18 mouse cellular contexts compared by ENCODE assay signal in the genomic region with DNA sequence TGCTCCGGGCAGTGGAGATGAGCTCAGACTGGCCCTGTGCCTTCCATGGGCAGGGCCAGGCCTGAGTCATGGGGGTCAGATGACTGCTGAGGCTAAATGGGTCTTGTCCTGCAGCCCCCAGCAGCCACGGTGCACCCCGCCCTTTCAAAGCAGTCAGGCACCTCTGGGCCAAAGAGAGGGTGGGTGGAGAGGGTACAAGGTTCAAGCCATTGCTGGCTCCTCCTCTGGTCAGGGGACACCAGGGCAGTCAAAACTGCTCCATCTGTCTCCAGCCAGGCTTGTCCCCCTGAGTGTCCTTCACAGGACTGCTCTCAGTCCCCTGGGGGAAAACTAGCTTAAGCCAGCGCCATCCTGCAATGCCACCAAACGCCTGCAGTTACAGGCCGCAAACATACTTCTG. TPM values are rescaled to one million over a fixed set of nuclear protein-coding genes. Genes with fewer than 3 reads are reported as not detected.
DNase-seq lines count a peak whose midpoint lies in the region; ATAC-seq and TF ChIP-seq lines count a peak whose summit lies in the region.
"Had no signal": no experiment of that assay in that cellular context is flagged by ENCODE, and none has a peak within 500 bp of the region (broad histone marks: within the 10 kb centered on the region; RNA-seq: fewer than 3 reads in every experiment).

No protein-coding gene starts in this region.

- 81% methylated on average over 6 of the region's 6 CpGs for WGBS in limb, embryonic 11.5 days
- WGBS in limb, embryonic 10.5 days: 74% methylated on average over 6 of the region's 6 CpGs
- 40% methylated on average over 6 of the region's 6 CpGs for WGBS in liver, adult 2 months

- no peaks in the 10 kb centered on the region for H3K36me3 ChIP-seq in limb, embryonic 11.5 days (ENCODE audit: control insufficient read depth, insufficient read depth, low read length)
- H3K36me3 ChIP-seq in limb, embryonic 10.5 days: no peaks in the 10 kb centered on the region; the same call in 1 of the 2 replicates
- no peaks in the 10 kb centered on the region for H3K36me3 ChIP-seq in liver, adult 2 months (ENCODE audit: control insufficient read depth, insufficient read depth, low read length)
- H3K36me3 ChIP-seq: midbrain, embryonic 15.5 days; neural tube, embryonic 13.5 days had no signal

- ATAC-seq in limb, embryonic 11.5 days (ENCODE audit: insufficient number of reproducible peaks, low FRiP score, low TSS enrichment, low read depth): peak; percentile 17; the same call in 1 of the 2 replicates
- ATAC-seq: forebrain, embryonic 16.5 days; midbrain, embryonic 15.5 days; Patski had no signal

- H3K4me3 ChIP-seq in limb, embryonic 11.5 days (ENCODE audit: low read depth, low read length): no peak overlapping the region
- no peak overlapping the region for H3K4me3 ChIP-seq in limb, embryonic 10.5 days
- H3K4me3 ChIP-seq in liver, adult 2 months (ENCODE audit: insufficient read depth, low read depth, low read length): no peak overlapping the region
- H3K4me3 ChIP-seq: midbrain, embryonic 15.5 days; neural tube, embryonic 13.5 days had no signal

- H3K79me2 ChIP-seq in liver, adult 2 months (ENCODE audit: control insufficient read depth, insufficient read depth, low read length): no peaks in the 10 kb centered on the region

- no peak overlapping the region for H3K27ac ChIP-seq in limb, embryonic 11.5 days (replicated peaks; ENCODE audit: low read depth, low read length)
- no peak overlapping the region for H3K27ac ChIP-seq in limb, embryonic 10.5 days
- no peak overlapping the region for H3K27ac ChIP-seq in liver, adult 2 months (replicated peaks; ENCODE audit: insufficient read depth, low read depth, low read length)
- H3K27ac ChIP-seq: midbrain, embryonic 15.5 days; neural tube, embryonic 13.5 days had no signal

- no peaks in the 10 kb centered on the region for H3K27me3 ChIP-seq in limb, embryonic 11.5 days (ENCODE audit: control insufficient read depth, insufficient read depth, low read length)
- peaks cover 16% of the 10 kb centered on the region for H3K27me3 ChIP-seq in limb, embryonic 10.5 days (ENCODE audit: low read depth, poor library complexity, severe bottlenecking)
- no peaks in the 10 kb centered on the region for H3K27me3 ChIP-seq in liver, adult 2 months (ENCODE audit: control insufficient read depth, insufficient read depth, low read length)
- H3K27me3 ChIP-seq: Patski had no signal

- TF ChIP-seq CTCF in liver, adult 2 months (IDR thresholded peaks at IDR 0.05; ENCODE audit: low read depth, low read length): no peak

- DNase-seq in limb, embryonic 11.5 days (ENCODE audit: low spot score): no peak
- no peak for DNase-seq in limb, embryonic 10.5 days (ENCODE audit: low spot score)
- peak; percentile 83 for DNase-seq in kidney, adult 9 months
- peak; percentile 60 for DNase-seq in liver, adult 2 months (ENCODE audit: extremely low read depth, low read depth, low spot score)
- peak; percentile 75 for DNase-seq in yolk sac, embryonic 10.5 days (ENCODE audit: low spot score)
- DNase-seq in spleen, adult 18-20 months: no peak
- no peak for DNase-seq in spleen, postnatal 14 days (ENCODE audit: low spot score in 2 of 2)
- DNase-seq in heart, postnatal 4 days: no peak
- DNase-seq: cerebellum, postnatal 25 days; gastrocnemius, postnatal 25 days; layer of hippocampus, postnatal 36 days; lung, postnatal 36 days had no signal

- H3K4me2 ChIP-seq in limb, embryonic 11.5 days (ENCODE audit: low read depth, severe bottlenecking): no peak overlapping the region
- H3K4me2 ChIP-seq: midbrain, embryonic 15.5 days; neural tube, embryonic 13.5 days had no signal

- H3K9ac ChIP-seq in limb, embryonic 11.5 days (ENCODE audit: low read length): no peak overlapping the region
- H3K9ac ChIP-seq in liver, adult 2 months (ENCODE audit: low read depth, low read length): no peak overlapping the region; the same call in 1 of the 2 replicates
- H3K9ac ChIP-seq: midbrain, embryonic 15.5 days; neural tube, embryonic 13.5 days had no signal

- H3K4me1 ChIP-seq in limb, embryonic 11.5 days (ENCODE audit: control insufficient read depth, insufficient read depth, low read length): no peaks in the 10 kb centered on the region
- H3K4me1 ChIP-seq in limb, embryonic 10.5 days: peaks cover 10% of the 10 kb centered on the region
- no peaks in the 10 kb centered on the region; the same call in 1 of the 2 replicates for H3K4me1 ChIP-seq in liver, adult 2 months (ENCODE audit: control insufficient read depth, insufficient read depth, low read length)
- H3K4me1 ChIP-seq: neural tube, embryonic 13.5 days had no signal

- H3K9me3 ChIP-seq in limb, embryonic 11.5 days (ENCODE audit: control insufficient read depth, low read length): no peaks in the 10 kb centered on the region
- 0 out of 2 replicates have a peak, but pooled peaks cover 4% of the 10 kb centered on the region for H3K9me3 ChIP-seq in limb, embryonic 10.5 days (replicated peaks)
- H3K9me3 ChIP-seq: midbrain, embryonic 15.5 days; neural tube, embryonic 13.5 days had no signal

- TF ChIP-seq POLR2A in liver, adult 2 months (IDR thresholded peaks at IDR 0.05; ENCODE audit: extremely low read depth, insufficient read depth, low read length): no peak

RNA-seq across cellular contexts. Expression of gene Tac4, which starts 9.2 kb away (rescaled TPM):
- polyA plus RNA-seq in limb, embryonic 11.5 days (2014; fragmentation: Nextera tagmentation; extraction: Ambion mirVana): 0.20 TPM in 1 of 2 replicates, not detected in the other
- polyA plus RNA-seq in limb, embryonic 10.5 days (2016; fragmentation: Nextera tagmentation; extraction: Ambion mirVana): not detected in 2 replicates
- total RNA-seq in liver, adult 2 months (2014; rRNA removed): not detected in 2 replicates
- not detected in 2 replicates for polyA plus RNA-seq in liver, adult 2 months (2012; rRNA removed)
- total RNA-seq in heart, postnatal 4 days (2021): not detected
- total RNA-seq: layer of hippocampus, postnatal 36 days had no signal
- polyA plus RNA-seq: embryonic facial prominence, embryonic 14.5 days; heart, embryonic 16.5 days; midbrain, embryonic 15.5 days; Patski had no signal

RNA-seq across cellular contexts. Expression of gene Kat7, which starts 57.9 kb away (rescaled TPM):
- polyA plus RNA-seq in limb, embryonic 11.5 days (2014; fragmentation: Nextera tagmentation; extraction: Ambion mirVana): 80.4 and 84.7 TPM in 2 replicates
- 93.9 and 99.0 TPM in 2 replicates for polyA plus RNA-seq in limb, embryonic 10.5 days (2016; fragmentation: Nextera tagmentation; extraction: Ambion mirVana)
- total RNA-seq in liver, adult 2 months (2014; rRNA removed): 12.2 and 15.6 TPM in 2 replicates
- polyA plus RNA-seq in liver, adult 2 months (2012; rRNA removed): 12.9 and 13.1 TPM in 2 replicates
- 10 to 100 TPM; 52.9 to 54.3 TPM for total RNA-seq in heart, postnatal 4 days (2021)

Comparison
In these comparisons a context has a peak if more than half of its experiments do, and no peak if none do; other contexts are left out.
1. DNase-seq: peak in kidney, adult 9 months (single experiment), liver, adult 2 months (single experiment) and yolk sac, embryonic 10.5 days (single experiment); none in limb, embryonic 11.5 days (single experiment), limb, embryonic 10.5 days (single experiment), spleen, adult 18-20 months (0 of 2), spleen, postnatal 14 days (0 of 2) and heart, postnatal 4 days (single experiment).